Mouse (Mus musculus): Measurements from ENCODE around the gene Mmp17. TPM values are rescaled to one million over a fixed set of nuclear protein-coding genes. Genes with fewer than 3 reads are reported as not detected.
A peak's percentile ranks its signal among the peaks of the same experiment; 100 is the strongest.

Gene Mmp17
- 4.0 and 4.6 TPM in 2 replicates for polyA plus RNA-seq (2015; fragmentation: Nextera tagmentation; extraction: Ambion mirVana)

GRCm38 (mm10) chr5:129583761-129584582 lies at the start of gene Mmp17:
Gene Mmp17 (plus strand): TSS chr5:129584169.
- peak within 1 kb of the TSS; percentile 66 for H3K4me3 ChIP-seq (replicated peaks)
- H3K27me3 ChIP-seq (replicated peaks) = peaks cover 34% of the 10 kb centered on the region
- peak within 1 kb of the TSS; percentile 56 for H3K9ac ChIP-seq
- peak; percentile 95 for ATAC-seq
- peak within 1 kb of the TSS; percentile 57; the same call in 1 of the 2 replicates for H3K27ac ChIP-seq
- peaks cover 27% of the 10 kb centered on the region for H3K4me1 ChIP-seq (replicated peaks)
- peak within 1 kb of the TSS; percentile 98 for H3K4me2 ChIP-seq (replicated peaks)
- under 1% methylated on average over 80 of the region's 80 CpGs for WGBS
- H3K9me3 ChIP-seq = no peaks in the 10 kb centered on the region
- H3K36me3 ChIP-seq = no peaks in the 10 kb centered on the region

GRCm38 (mm10) chr5:129534500-129534899 lies 49.5 kb upstream of the Mmp17 start:
- H3K4me2 ChIP-seq (replicated peaks) = no peak overlapping the region
- H3K36me3 ChIP-seq = peaks cover 13% of the 10 kb centered on the region
- H3K4me3 ChIP-seq (replicated peaks) = no peak overlapping the region
- H3K9me3 ChIP-seq = no peaks in the 10 kb centered on the region
- no peak overlapping the region for H3K27ac ChIP-seq
- H3K4me1 ChIP-seq (replicated peaks) = no peaks in the 10 kb centered on the region
- H3K9ac ChIP-seq = no peak overlapping the region
- WGBS = 81% methylated on average over 2 of the region's 2 CpGs
- no peak for ATAC-seq
- H3K27me3 ChIP-seq (replicated peaks) = no peaks in the 10 kb centered on the region

GRCm38 (mm10) chr5:129535021-129535420 lies 48.9 kb upstream of the Mmp17 start:
- Histone ChIP-seq H3K27me3 (replicated peaks) (no peaks in the 10 kb centered on the region), H3K4me2 (replicated peaks) (no peak overlapping the region), H3K9me3 (no peaks in the 10 kb centered on the region), H3K4me1 (replicated peaks) (no peaks in the 10 kb centered on the region), H3K27ac (no peak overlapping the region), H3K4me3 (replicated peaks) (no peak overlapping the region), H3K36me3 (peaks cover 12% of the 10 kb centered on the region; the same call in 1 of the 2 replicates), H3K9ac (no peak overlapping the region)
- 79% methylated on average over 2 of the region's 2 CpGs for WGBS
- no peak for ATAC-seq

GRCm38 (mm10) chr5:129535431-129535830 lies 48.5 kb upstream of the Mmp17 start:
- Histone ChIP-seq H3K4me2 (replicated peaks) (no peak overlapping the region), H3K27ac (no peak overlapping the region), H3K9ac (no peak overlapping the region), H3K4me1 (replicated peaks) (no peaks in the 10 kb centered on the region), H3K9me3 (no peaks in the 10 kb centered on the region), H3K27me3 (replicated peaks) (no peaks in the 10 kb centered on the region), H3K36me3 (peaks cover 16% of the 10 kb centered on the region; the same call in 1 of the 2 replicates), H3K4me3 (replicated peaks) (no peak overlapping the region)
- 95% methylated on average over 3 of the region's 3 CpGs for WGBS
- ATAC-seq = no peak

DNA sequence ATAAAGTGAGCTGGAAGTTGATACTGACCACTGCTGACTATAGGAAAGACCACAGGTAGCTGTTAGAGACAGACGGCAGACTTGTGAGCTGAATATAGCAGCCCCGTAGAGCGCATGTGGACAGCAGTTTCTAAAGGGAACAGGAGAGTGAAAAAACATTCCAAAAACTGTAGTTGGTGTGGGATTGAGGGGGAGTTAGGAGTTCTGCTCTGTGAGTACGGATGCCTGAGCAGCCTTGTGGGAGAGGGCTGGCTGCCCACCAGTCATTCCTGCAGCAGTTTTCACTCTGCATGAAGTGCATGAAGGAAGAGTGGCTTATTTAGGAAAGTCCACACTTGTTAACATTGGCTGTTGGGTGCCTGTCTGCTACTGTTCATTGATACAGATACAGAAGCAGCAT lies 45.1 kb upstream of the Mmp17 start:
- Histone ChIP-seq H3K4me1 (replicated peaks) (no peaks in the 10 kb centered on the region), H3K4me2 (replicated peaks) (no peak overlapping the region), H3K4me3 (replicated peaks) (no peak overlapping the region), H3K36me3 (peaks cover 33% of the 10 kb centered on the region), H3K27ac (no peak overlapping the region), H3K27me3 (replicated peaks) (no peaks in the 10 kb centered on the region), H3K9me3 (no peaks in the 10 kb centered on the region), H3K9ac (no peak overlapping the region)
- no peak for ATAC-seq
- 86% methylated on average over 4 of the region's 4 CpGs for WGBS

DNA sequence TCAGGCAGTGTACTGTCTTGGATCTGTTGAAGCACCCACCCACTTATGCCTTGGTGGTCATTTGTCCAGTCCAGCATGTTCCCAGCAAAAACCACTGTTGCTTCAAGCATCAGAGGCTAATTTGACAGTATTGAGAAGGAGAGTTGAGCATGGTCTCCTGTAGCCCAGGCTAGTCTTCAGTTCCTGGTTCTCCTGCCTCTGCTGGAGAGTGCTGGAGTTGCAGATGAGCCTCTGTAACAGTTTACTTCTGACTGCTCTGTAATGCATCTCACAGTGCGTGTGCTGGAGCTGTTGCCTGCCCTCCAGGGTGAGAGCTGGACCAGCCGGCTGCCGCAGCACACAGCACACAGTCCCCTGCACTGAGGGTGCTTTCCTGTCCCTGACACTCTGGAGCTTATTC lies 41.7 kb upstream of the Mmp17 start:
- H3K27me3 ChIP-seq (replicated peaks) = no peaks in the 10 kb centered on the region
- peaks cover 52% of the 10 kb centered on the region for H3K36me3 ChIP-seq
- no peak overlapping the region for H3K4me2 ChIP-seq (replicated peaks)
- 79% methylated on average over 3 of the region's 3 CpGs for WGBS
- no peak overlapping the region for H3K9ac ChIP-seq
- H3K9me3 ChIP-seq = no peaks in the 10 kb centered on the region
- H3K4me3 ChIP-seq (replicated peaks) = no peak overlapping the region
- no peaks in the 10 kb centered on the region for H3K4me1 ChIP-seq (replicated peaks)
- no peak for ATAC-seq
- H3K27ac ChIP-seq = no peak overlapping the region

GRCm38 (mm10) chr5:129545787-129546186 lies 38.2 kb upstream of the Mmp17 start:
- no peak for ATAC-seq
- no peaks in the 10 kb centered on the region for H3K4me1 ChIP-seq (replicated peaks)
- no peak overlapping the region for H3K27ac ChIP-seq
- no peak overlapping the region for H3K4me2 ChIP-seq (replicated peaks)
- H3K9ac ChIP-seq = no peak overlapping the region
- no peak overlapping the region for H3K4me3 ChIP-seq (replicated peaks)
- 77% methylated on average over 9 of the region's 9 CpGs for WGBS
- H3K9me3 ChIP-seq = no peaks in the 10 kb centered on the region
- H3K27me3 ChIP-seq (replicated peaks) = no peaks in the 10 kb centered on the region
- H3K36me3 ChIP-seq = peaks cover 62% of the 10 kb centered on the region

- Histone ChIP-seq H3K36me3 (peaks cover 62% of the 10 kb centered on the region), H3K4me2 (replicated peaks) (no peak overlapping the region), H3K27me3 (replicated peaks) (no peaks in the 10 kb centered on the region), H3K4me1 (replicated peaks) (no peaks in the 10 kb centered on the region), H3K9me3 (no peaks in the 10 kb centered on the region), H3K27ac (no peak overlapping the region), H3K9ac (no peak overlapping the region), H3K4me3 (replicated peaks) (no peak overlapping the region)
- whole genome bisulfite sequencing = 93% methylated on average over 12 of the region's 12 CpGs
- ATAC-seq = no peak
These were observed 34.3 kb upstream of the Mmp17 start for GRCm38 (mm10) chr5:129549716-129550115.

GRCm38 (mm10) chr5:129550790-129551189 lies 33.2 kb upstream of the Mmp17 start:
- WGBS = 97% methylated on average over 6 of the region's 6 CpGs
- ATAC-seq = no peak

DNA sequence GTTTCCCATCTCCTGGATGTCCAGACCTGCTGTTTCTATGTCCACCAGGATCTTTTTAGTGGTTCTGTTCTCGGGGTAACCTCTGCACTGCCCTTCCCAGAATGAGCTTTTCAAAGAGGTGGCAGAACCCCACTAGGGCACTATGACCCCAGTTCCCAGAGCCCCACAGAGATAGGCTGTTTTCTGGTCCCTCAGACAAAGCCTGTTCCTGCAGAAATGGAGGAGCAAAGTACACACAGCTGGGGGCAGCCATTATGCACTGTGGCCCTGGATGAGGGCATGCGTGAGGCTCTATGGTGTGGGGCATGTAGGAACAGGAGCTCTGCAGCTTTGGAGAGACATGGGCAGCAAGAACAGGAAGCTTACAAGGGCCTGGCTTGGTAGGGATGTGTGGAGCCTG lies 32.0 kb upstream of the Mmp17 start:
- ATAC-seq = no peak
- 95% methylated on average over 2 of the region's 2 CpGs for WGBS
- no peak overlapping the region for H3K9ac ChIP-seq
- no peaks in the 10 kb centered on the region for H3K9me3 ChIP-seq
- no peak overlapping the region for H3K4me2 ChIP-seq (replicated peaks)
- no peak overlapping the region for H3K27ac ChIP-seq
- H3K27me3 ChIP-seq (replicated peaks) = no peaks in the 10 kb centered on the region
- no peaks in the 10 kb centered on the region for H3K4me1 ChIP-seq (replicated peaks)
- no peak overlapping the region for H3K4me3 ChIP-seq (replicated peaks)
- peaks cover 63% of the 10 kb centered on the region for H3K36me3 ChIP-seq

More at GRCm38 (mm10) chr5:129550790-129551189, 33.2 kb upstream of the Mmp17 start:
- Histone ChIP-seq H3K27me3 (replicated peaks) (no peaks in the 10 kb centered on the region), H3K36me3 (peaks cover 68% of the 10 kb centered on the region), H3K9ac (no peak overlapping the region), H3K27ac (no peak overlapping the region), H3K9me3 (no peaks in the 10 kb centered on the region), H3K4me1 (replicated peaks) (no peaks in the 10 kb centered on the region), H3K4me3 (replicated peaks) (no peak overlapping the region), H3K4me2 (replicated peaks) (no peak overlapping the region)

DNA sequence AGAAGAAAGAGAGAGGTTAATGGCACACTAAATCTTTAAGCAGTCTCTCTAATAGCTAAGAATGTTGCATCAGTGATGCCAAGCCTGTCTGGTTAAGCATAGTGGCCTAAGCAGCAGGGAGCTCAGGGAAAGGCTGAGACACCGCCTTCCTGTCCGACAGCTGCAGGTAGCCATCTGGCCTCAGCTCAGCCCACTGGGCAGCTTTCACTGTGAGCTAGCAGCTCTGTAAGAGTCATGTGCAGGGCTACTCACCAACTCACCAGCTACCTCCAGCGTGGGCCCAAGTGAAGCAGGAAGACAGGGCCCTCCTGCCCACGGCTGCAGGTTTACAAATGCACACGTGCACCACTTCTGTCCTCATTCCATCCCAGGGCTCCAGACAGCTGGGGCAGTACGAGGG lies 30.3 kb upstream of the Mmp17 start:
- Histone ChIP-seq H3K4me3 (replicated peaks) (no peak overlapping the region), H3K27ac (no peak overlapping the region), H3K4me1 (replicated peaks) (no peaks in the 10 kb centered on the region), H3K9ac (no peak overlapping the region), H3K9me3 (no peaks in the 10 kb centered on the region), H3K27me3 (replicated peaks) (no peaks in the 10 kb centered on the region), H3K4me2 (replicated peaks) (no peak overlapping the region), H3K36me3 (peaks cover 57% of the 10 kb centered on the region)
- 90% methylated on average over 6 of the region's 6 CpGs for WGBS
- ATAC-seq = no peak

DNA sequence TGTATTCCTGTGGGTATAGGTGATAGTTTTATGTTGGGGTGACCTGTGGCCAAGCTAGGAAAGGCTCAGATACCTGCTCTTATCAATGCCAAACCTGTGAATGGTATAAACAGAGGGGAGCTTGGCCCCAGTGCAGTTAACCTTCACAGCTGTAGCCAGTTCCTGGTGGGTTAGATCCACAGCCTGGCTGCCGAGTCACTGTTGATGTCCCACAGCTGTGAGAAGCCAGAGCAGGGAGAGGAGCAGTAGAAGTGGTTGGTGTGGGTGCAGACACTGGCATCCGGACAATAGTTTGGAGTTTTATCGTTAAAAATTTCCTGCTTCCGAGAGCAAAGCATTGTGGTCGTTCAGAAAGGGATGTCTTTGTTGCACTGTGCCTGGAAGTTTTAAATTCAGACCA lies 25.4 kb upstream of the Mmp17 start:
- Histone ChIP-seq H3K4me2 (replicated peaks) (no peak overlapping the region), H3K9ac (no peak overlapping the region), H3K4me1 (replicated peaks) (no peaks in the 10 kb centered on the region), H3K4me3 (replicated peaks) (no peak overlapping the region), H3K27ac (no peak overlapping the region), H3K27me3 (replicated peaks) (no peaks in the 10 kb centered on the region), H3K36me3 (peaks cover 39% of the 10 kb centered on the region), H3K9me3 (no peaks in the 10 kb centered on the region)
- WGBS = 80% methylated on average over 5 of the region's 5 CpGs
- no peak for ATAC-seq

DNA sequence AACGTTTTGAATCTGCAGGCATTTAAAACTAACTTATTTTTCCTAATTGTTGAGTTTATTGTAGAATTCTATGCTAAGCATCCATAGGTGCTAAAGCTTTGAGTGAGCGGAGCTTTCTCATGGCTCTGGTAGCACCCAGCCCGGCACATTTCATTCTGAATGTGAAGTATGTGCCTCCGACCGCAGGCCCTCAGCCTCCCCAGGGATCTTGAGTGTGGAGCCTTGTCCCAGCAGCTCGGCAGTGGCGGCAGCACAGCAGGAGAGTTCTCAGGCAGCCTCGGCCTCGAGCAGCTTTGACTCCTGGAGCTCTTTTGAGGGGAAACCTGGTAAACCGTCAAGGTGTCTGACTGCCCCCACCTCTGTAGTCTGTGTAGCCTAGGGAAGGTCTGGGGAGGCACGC lies 24.7 kb upstream of the Mmp17 start:
- H3K4me1 ChIP-seq (replicated peaks) = no peaks in the 10 kb centered on the region
- H3K36me3 ChIP-seq = peaks cover 43% of the 10 kb centered on the region
- H3K4me2 ChIP-seq (replicated peaks) = no peak overlapping the region
- no peak overlapping the region for H3K9ac ChIP-seq
- H3K9me3 ChIP-seq = no peaks in the 10 kb centered on the region
- no peak for ATAC-seq
- no peak overlapping the region for H3K4me3 ChIP-seq (replicated peaks)
- 84% methylated on average over 11 of the region's 11 CpGs for WGBS
- no peak overlapping the region for H3K27ac ChIP-seq
- no peaks in the 10 kb centered on the region for H3K27me3 ChIP-seq (replicated peaks)
